Mouse (Mus musculus) MEL (cell line): ENCODE measurements at regions not wholly inside any gene's neighbourhood (a gene's known extent, or its start where the extent isn't known, plus 50 kb on each side); places are given as distances from the start of the nearest gene placed in this dataset.

ENCODE experiments used
- CTCF ChIP-seq, 3 experiments: IDR thresholded peaks in 2 of 3; conservative IDR thresholded peaks in 1 of 3; 2 replicates each; pipeline ENCODE4 v1.5.1; 2011 to 2012; ENCODE audit warnings: low read length in 3 of 3, low read depth in 2 of 3, mild to moderate bottlenecking in 2 of 3, improper control_type of control experiment in 1 of 3, inconsistent platforms in 1 of 3, mixed read lengths in 1 of 3, moderate library complexity in 1 of 3; ENCODE audit not compliant: control insufficient read depth in 1 of 3, insufficient read depth in 1 of 3, poor library complexity in 1 of 3, severe bottlenecking in 1 of 3
- E2F4 ChIP-seq: IDR thresholded peaks from 2 replicates; pipeline ENCODE4 v1.6.1; 2011; ENCODE audit warnings: low read depth, low read length, improper control_type of control experiment, borderline replicate concordance
- EP300 ChIP-seq, 2 experiments: IDR thresholded peaks; 2 replicates each; pipeline ENCODE4 v1.6.1; 2011; ENCODE audit warnings: improper control_type of control experiment in 2 of 2, low read length in 2 of 2, low read depth in 1 of 2, mild to moderate bottlenecking in 1 of 2
- ETS1 ChIP-seq: IDR thresholded peaks from 2 replicates; pipeline ENCODE4 v1.6.1; 2012; ENCODE audit warnings: low read depth, mild to moderate bottlenecking, inconsistent platforms, low read length, improper control_type of control experiment, moderate library complexity
- KAT2A ChIP-seq: conservative IDR thresholded peaks from 2 replicates; pipeline ENCODE4 v1.6.1; 2012; ENCODE audit warnings: low read depth, low read length, improper control_type of control experiment, inconsistent platforms
- MXI1 ChIP-seq: IDR thresholded peaks from 2 replicates; pipeline ENCODE4 v1.6.1; 2011; ENCODE audit warnings: mild to moderate bottlenecking, low read depth, low read length, improper control_type of control experiment
- NRF1 ChIP-seq: IDR thresholded peaks from 2 replicates; pipeline ENCODE4 v1.6.1; 2014; ENCODE audit warnings: low read depth, mild to moderate bottlenecking, inconsistent platforms, low read length, improper control_type of control experiment, moderate library complexity; ENCODE audit not compliant: poor library complexity, insufficient read depth, severe bottlenecking
- POLR2AphosphoS2 ChIP-seq: IDR thresholded peaks from 2 replicates; pipeline ENCODE4 v1.6.1; 2011; ENCODE audit warnings: low read length, improper control_type of control experiment
- RAD21 ChIP-seq: IDR thresholded peaks from 2 replicates; pipeline ENCODE4 v1.6.1; 2011; ENCODE audit warnings: mild to moderate bottlenecking, low read depth, low read length, improper control_type of control experiment
- TCF12 ChIP-seq: IDR thresholded peaks from 2 replicates; pipeline ENCODE4 v1.6.1; 2014; ENCODE audit warnings: low read depth, mild to moderate bottlenecking, inconsistent platforms, low read length, improper control_type of control experiment, moderate library complexity
- USF1 ChIP-seq: IDR thresholded peaks from 2 replicates; pipeline ENCODE4 v1.6.1; 2014; ENCODE audit warnings: low read depth, mild to moderate bottlenecking, inconsistent platforms, low read length, improper control_type of control experiment, moderate library complexity
- USF2 ChIP-seq, 2 experiments: IDR thresholded peaks; 2 replicates each; pipeline ENCODE4 v1.6.1; 2011 to 2012; ENCODE audit warnings: improper control_type of control experiment in 2 of 2, low read length in 2 of 2, borderline replicate concordance in 1 of 2, inconsistent platforms in 1 of 2, low read depth in 1 of 2, mild to moderate bottlenecking in 1 of 2; ENCODE audit not compliant: insufficient read depth in 1 of 2
- ZNF384 ChIP-seq: IDR thresholded peaks from 2 replicates; pipeline ENCODE4 v1.6.1; 2012; ENCODE audit warnings: low read depth, mild to moderate bottlenecking, inconsistent platforms, low read length, improper control_type of control experiment

DNA sequence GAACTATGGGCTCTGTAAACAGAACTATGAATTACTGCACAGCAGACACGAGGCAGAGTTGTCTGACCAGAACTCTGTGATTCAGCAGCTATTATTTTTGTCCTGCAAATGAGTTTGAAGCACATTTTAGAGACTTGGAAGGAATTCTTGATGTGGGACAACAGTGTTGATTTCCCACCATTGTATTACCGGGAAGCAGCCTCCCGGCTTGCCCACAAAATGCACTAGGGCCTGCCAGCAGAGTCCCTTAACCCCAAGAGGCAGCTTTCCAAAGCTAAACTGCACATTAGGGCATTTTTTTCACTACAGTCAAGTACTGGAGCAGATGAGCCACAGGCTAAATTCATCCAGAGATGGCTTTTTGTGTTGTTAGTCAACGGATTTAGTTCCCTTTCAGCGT, 230.8 kb upstream of the Usp25 start:
- TF ChIP-seq MXI1 (no peak), USF2 (IDR thresholded peaks at IDR 0.05; ENCODE audit: borderline replicate concordance in 1 of 2, insufficient read depth in 1 of 2, low read depth in 1 of 2, low read length in 2 of 2) (no peak), EP300 (IDR thresholded peaks at IDR 0.05; ENCODE audit: low read depth in 1 of 2, low read length in 2 of 2) (no peak), CTCF (IDR thresholded peaks at IDR 0.05 in 2 of 3, conservative IDR thresholded peaks at IDR 0.05 in 1 of 3; ENCODE audit: control insufficient read depth in 1 of 3, insufficient read depth in 1 of 3, low read depth in 2 of 3, low read length in 3 of 3, poor library complexity in 1 of 3, severe bottlenecking in 1 of 3) (no peak), ETS1 (no peak), ZNF384 (no peak), KAT2A (no peak), USF1 (no peak), TCF12 (no peak), E2F4 (no peak), RAD21 (no peak), NRF1 (no peak), POLR2AphosphoS2 (no peak)
